Mouse (Mus musculus): ENCODE results near the gene Cish.

Cish gene

DNA sequence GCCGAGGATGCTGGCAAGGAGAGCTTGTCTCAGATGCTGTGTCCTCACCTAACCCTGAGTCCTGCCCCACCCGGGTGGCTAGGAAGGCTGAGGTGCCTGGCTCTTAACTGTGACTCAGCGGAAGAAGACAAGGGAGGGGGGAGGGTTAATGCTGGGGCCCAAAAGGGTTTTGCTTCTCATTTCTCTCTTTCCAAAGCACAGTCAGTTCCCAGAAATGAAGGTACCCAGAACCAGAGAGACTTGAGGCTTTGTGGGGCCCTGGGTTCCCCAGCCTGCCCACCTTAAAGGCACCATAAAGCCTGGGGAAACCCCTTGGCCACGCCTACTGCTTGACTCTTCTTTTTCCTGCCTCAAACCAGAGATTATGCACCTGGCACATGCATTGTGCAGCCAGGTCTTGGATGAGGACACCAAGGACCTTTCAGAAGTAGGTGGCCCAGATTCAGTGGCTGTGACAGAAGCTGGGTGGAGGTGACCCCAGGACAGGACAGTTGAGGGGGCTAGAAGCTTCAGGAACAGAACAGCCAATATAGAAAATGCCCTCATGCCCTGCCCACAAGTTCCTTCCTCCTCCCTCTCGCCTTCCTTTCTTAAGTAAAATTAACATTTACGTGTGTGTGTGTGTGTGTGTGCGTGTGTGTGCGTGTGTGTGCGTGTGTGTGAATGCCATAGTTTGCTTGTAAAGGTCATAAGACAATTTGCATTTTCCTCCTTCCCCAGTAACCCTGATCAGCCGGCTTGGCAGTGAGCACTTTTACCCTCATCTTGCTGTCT, 17.2 kb downstream of the Cish start:
- no peak for DNase-seq (ENCODE audit: low read depth in 1 of 2, low spot score in 2 of 2)

- DNase-seq (ENCODE audit: low read depth in 1 of 2, low spot score in 2 of 2), result no peak
Observed at GRCm38 (mm10) chr9:107313926-107314325, 18.1 kb downstream of the Cish start.

DNA sequence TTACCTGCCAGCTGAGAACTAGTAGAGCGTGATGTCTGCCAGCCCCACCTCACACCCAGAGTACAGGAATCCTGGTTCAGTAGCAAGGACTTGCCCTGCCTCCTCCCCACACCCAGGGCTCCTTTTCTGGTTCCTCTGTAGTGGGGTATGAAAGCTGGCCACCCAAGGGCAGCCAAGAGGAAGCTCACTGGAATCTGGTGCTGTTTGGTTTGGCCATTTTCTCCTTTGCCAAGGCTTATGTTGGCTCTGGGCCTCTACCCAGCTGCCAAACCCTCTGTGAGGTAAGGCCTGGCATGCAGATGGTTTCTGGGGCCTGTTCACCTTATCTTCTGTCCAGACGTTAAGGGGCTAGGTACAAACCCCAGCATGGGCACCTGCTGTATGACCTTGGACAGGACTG, 20.0 kb downstream of the Cish start:
- DNase-seq (ENCODE audit: low read depth in 1 of 2, low spot score in 2 of 2), result no peak

DNA sequence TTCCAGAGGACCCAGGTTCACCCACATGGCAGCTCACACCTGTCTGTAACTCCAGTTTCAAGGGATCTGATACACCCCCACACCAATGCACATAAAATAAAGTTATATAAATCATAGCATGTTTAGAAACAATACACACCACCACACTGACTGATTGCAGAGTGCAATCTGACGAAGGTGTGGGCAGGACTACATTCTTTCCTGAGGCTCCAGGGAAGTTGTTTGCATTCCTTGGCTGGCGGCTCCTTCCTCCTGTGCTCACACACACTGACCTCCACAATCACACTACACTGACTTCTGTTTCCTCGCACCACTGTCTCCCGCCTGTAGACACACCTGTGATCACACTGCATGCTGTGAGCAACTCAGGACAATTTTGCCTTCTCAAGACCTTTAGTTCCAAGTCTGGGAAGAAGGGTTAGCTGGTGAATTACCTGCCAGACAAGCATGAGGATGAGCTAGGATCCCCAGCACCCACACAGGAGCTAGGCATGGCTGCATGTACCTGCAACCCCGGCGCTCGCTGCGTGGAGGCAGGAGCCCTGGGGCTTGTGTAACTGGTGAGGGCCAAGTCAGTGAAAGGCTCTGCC, 26.7 kb downstream of the Cish start:
- DNase-seq (ENCODE audit: low read depth in 1 of 2, low spot score in 2 of 2), result no peak

DNA sequence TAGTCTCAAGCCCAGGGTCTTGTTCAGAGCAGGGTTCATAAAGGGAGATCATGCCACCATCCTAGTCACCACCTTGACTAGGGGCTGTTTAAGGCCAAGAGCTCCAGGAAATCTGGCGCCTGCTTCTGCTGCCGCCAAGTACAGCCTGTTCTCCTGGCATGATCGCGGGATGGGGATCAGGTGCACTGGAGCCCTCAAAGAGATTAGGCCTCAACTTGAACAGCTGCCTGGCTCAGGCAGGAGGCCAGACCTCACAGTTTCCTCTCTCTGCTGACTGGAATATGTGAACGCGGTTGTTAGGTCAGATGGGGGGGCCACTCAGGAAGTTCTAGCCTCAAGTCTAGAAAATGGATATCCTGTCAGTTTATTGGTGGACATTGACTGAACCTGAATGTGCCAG, 27.7 kb downstream of the Cish start:
- DNase-seq (ENCODE audit: low read depth in 1 of 2, low spot score in 2 of 2), result no peak

GRCm38 (mm10) chr9:107324799-107325561, 29.2 kb downstream of the Cish start:
- no peak for DNase-seq (ENCODE audit: low read depth in 1 of 2, low spot score in 2 of 2)

DNA sequence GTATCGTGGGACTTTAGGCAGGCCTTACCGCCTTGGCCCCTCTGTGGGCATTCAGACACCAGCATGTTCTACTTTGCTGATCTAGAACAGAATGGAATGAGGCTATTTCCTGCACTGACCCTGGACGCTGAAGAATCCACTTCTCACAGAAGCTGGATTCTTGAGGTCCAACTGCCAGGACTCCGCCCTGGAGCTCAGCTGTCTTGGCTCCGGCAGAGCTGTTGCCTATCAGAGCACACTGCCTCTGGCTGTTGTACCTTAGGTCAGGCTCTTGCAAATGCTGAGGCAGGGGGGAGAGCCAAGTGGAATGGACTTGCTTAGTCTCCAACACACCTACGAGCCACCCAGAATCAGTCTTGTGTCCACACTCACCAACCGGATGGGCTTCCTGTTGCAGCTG, 30.1 kb downstream of the Cish start:
- DNase-seq (ENCODE audit: low read depth in 1 of 2, low spot score in 2 of 2), result no peak

DNA sequence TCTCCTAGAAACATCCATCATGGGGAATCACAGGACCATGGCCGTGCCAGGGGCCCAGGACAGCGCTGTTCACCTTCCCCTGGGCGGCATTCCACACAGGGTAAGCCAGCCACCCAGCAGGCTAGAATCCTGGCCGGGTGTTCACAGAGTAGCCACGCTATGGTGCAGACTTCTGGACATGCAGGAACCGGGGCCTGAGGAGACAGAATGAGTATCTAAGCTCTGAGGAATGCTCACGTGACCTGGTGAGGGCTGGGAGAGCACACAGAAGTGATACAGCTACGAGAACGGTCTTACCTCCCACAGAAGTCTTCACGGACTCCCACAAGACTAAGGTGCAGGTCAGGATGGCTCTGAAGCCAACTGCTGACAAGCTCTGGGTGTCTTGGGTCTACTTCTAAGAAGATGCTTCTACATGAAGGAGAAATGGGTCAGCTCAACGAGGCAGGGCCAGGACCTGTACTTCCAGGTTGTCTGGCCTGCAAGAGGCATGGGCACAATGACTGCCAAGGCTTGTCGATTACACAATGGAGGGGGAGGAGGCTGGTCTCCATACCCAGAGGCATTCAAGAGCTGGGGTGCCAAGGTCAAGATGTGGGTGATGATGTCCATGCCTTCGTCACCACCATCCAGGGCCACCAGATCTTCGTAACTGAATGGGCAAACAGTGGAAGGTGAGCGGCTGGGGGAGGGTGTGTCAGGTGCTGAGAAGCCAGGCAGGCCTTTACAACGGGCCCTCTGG, 32.2 kb downstream of the Cish start:
- DNase-seq (ENCODE audit: low read depth in 1 of 2, low spot score in 2 of 2), result no peak

DNA sequence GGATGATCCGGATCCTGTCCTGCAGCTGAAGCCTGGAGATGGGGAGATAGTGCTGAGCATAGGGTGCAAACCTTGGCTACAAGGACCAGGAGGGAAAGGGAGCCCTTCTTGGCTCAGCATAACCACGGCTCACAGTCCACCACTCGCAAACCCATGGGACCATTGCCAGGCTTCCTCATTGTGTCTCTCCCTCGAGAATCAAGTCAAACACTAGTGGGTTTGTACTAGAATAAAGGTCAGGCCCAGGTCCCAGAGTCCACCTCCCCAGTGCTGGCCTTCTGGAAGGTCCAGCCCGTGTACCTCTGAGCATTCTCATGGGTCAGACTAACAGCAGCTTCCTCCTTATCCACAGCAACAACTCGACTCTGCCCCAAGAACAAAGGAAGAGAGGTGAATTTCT, 35.0 kb downstream of the Cish start:
- no peak for DNase-seq (ENCODE audit: low read depth in 1 of 2, low spot score in 2 of 2)

GRCm38 (mm10) chr9:107333686-107334085, 37.9 kb downstream of the Cish start:
- DNase-seq (ENCODE audit: low read depth in 1 of 2, low spot score in 2 of 2), result no peak

DNA sequence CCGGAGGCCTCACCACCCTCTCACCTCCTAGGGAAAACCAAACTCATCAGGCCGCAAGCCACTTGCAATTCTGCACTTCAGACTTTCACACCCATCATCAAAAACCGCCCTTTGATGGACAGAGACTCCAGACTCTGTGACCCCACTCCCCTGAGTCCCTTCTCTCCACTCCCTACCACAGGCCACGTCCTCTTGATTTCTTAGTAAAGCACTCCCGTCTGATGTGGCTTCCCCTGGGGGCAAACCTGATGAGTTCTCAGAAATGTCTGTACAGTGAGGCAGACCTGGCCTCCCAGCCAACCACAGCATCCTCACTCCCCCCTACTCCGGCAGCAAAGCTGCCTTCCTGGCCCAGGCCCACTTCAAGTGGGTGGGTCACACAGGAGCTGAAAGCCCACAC, 38.5 kb downstream of the Cish start:
- no peak for DNase-seq (ENCODE audit: low read depth in 1 of 2, low spot score in 2 of 2)

DNA sequence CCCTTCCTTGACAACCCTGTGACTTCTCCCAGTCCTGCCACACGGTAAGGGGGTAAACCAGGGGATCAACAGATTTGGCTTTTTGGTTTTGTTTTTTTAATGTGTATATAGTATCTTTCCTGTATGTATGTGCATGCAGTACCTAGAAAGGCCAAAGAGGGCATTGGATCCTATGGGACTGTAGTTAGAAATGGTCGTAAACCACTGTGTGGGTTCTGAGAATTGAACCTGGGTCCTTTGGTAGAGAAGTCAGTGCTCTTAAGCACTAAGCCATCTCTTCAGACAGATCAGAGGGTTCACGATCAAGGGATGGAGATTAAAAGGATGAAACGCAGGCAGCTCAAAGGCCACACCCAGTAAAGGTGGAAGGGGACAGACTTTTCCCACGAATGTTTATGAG, 39.2 kb downstream of the Cish start:
- no peak for DNase-seq (ENCODE audit: low read depth in 1 of 2, low spot score in 2 of 2)

DNA sequence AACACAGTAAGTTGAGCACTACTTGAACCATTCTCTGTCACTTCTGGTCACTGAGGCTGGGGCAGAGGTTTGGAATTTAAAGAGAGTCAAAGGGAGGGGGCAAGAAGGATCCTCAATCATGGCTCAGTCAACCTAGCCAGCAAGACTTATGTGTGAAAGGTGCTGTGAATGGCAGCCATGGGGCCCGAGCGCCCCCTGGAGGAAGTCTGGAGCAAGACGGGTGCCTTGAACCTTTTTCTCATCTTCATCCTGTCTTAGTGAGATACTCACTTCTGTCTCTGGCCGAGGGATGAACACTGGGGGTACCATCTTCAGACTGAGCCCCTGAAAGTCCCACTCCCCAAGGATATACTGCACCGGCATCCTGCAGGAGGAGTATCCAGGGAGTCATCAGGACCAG, 40.1 kb downstream of the Cish start:
- DNase-seq (ENCODE audit: low read depth in 1 of 2, low spot score in 2 of 2), result peak in 1 of 2 experiments; percentile 58

GRCm38 (mm10) chr9:107336386-107336785, 40.6 kb downstream of the Cish start:
- no peak for DNase-seq (ENCODE audit: low read depth in 1 of 2, low spot score in 2 of 2)

GRCm38 (mm10) chr9:107338172-107338883, 42.5 kb downstream of the Cish start, which contains the start of gene Hemk1:
TSS of gene Hemk1 (minus strand) at chr9:107338350.
- peak; percentile 29 to 54 for DNase-seq (ENCODE audit: low read depth in 1 of 2, low spot score in 2 of 2)

DNA sequence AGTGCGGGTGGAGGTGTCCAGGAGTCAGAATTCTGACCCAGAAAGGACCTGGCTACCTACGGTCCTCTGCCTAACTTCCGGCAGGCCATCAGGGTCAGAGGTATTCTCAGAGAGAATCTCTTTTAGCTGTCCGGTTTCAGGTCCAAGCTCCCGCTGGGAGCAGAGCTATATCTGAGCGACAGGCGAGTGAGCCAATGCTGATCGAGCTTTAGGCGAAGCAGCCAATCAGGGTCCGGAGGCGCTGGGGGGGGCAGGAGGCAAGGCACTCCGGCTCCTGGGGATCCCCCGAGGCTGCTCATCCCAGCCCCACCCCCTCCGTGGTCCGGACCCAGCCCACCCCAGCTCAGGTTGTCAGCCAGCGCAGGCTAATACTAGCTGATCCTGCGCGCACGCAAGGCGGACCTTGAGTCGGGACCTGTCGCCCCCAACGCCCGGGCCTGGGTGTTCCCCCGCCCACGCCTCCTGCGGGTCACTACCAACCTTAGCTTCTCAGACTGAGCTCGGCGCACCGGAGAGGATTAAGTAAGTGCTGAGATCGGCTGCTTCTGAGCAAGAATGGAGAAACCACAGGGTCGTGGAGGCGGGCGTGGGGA, 44.5 kb downstream of the Cish start, which contains the start of gene 6430571L13Rik:
Gene 6430571L13Rik (plus strand): TSS at position 336 of the 593 bp plus-strand sequence.
- peak; percentile 45 to 67 for DNase-seq (ENCODE audit: low read depth in 1 of 2, low spot score in 2 of 2)

DNA sequence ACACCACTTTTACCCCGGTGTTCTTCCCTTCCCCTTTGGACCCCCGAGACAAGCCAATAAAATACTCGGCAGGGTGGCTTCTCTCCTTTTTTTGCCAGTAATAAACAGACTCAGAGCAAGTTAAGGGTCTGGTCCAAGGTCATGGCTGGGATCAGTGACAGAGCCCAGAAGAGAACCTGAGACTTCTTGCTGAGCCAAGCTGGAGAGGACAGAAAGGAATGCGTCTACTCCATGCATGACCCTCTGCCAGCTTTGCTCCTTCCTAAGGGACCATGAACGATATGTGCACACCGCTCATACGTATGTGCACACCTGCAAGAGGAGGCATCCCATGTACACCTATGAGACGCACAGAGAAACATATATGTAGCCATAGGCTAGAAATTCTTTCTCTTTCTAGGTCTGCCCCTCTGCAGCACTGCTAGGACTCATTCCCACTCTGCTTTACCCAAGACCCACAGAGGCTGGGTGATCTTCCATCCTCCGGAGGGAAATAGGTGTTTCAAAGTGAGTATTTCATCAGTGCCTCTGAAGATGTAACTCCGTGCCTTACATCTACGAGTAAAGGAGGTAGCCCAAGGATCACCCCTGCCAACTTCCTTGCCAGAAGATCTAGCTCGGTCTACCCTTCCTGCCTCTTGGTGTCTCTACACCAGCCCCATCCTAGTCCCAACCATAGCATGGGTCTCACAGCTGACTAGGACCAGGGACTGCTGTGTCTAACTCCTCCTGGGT, 45.3 kb downstream of the Cish start:
- no peak for DNase-seq (ENCODE audit: low read depth in 1 of 2, low spot score in 2 of 2)

GRCm38 (mm10) chr9:107342201-107342709, 46.4 kb downstream of the Cish start:
- no peak for DNase-seq (ENCODE audit: low read depth in 1 of 2, low spot score in 2 of 2)

- no peak for DNase-seq (ENCODE audit: low read depth in 1 of 2, low spot score in 2 of 2)
Observed at GRCm38 (mm10) chr9:107343146-107343943, 47.5 kb downstream of the Cish start.
